Mouse (Mus musculus) intestine, embryonic 14.5 days (tissue): ENCODE data around the gene Kmt2c. TPM values are rescaled to one million over a fixed set of nuclear protein-coding genes. Genes with fewer than 3 reads are reported as not detected.

Experiments
- ATAC-seq: fragments of 200-750 bp; cut with Nextera tagmentation; replicated peaks from 2 replicates; pipeline ENCODE4 v1.8.0; 2017; ENCODE audit warnings: low read depth, moderate number of reproducible peaks, moderate TSS enrichment, moderate library complexity; ENCODE audit not compliant: low FRiP score, low TSS enrichment
- DNase-seq: peaks from one replicate; pipeline ENCODE4 v3.0.0-alpha.2; 2018; ENCODE audit warnings: low spot score
- H3K27ac ChIP-seq: fragments of 300-500 bp; sonication (generic); 2 replicates; pipeline ENCODE4 v1.5.1; 2014; ENCODE audit warnings: low read depth, mild to moderate bottlenecking, control low read depth
- H3K27me3 ChIP-seq: fragments of 300-500 bp; sonication (generic); replicated peaks from 2 replicates; pipeline ENCODE4 v1.6.1; 2014; ENCODE audit warnings: low read length, control low read depth; ENCODE audit not compliant: control insufficient read depth, insufficient read depth
- H3K36me3 ChIP-seq: fragments of 300-500 bp; sonication (generic); 2 replicates; pipeline ENCODE4 v1.6.1; 2014; ENCODE audit warnings: low read length, control low read depth; ENCODE audit not compliant: control insufficient read depth, insufficient read depth
- H3K4me1 ChIP-seq: fragments of 300-500 bp; sonication (generic); replicated peaks from 2 replicates; pipeline ENCODE4 v1.6.1; 2014; ENCODE audit warnings: low read length, control low read depth, mixed read lengths; ENCODE audit not compliant: control insufficient read depth, insufficient read depth
- H3K4me2 ChIP-seq: fragments of 300-500 bp; sonication (generic); 2 replicates; pipeline ENCODE4 v1.6.1; 2014; ENCODE audit warnings: low read length
- H3K4me3 ChIP-seq: fragments of 300-500 bp; sonication (generic); 2 replicates; pipeline ENCODE4 v1.5.1; 2014; ENCODE audit warnings: low read depth, low read length, control low read depth, mixed read lengths
- H3K9ac ChIP-seq: fragments of 300-500 bp; sonication (generic); 2 replicates; pipeline ENCODE4 v1.6.1; 2014; ENCODE audit warnings: mild to moderate bottlenecking, low read length
- H3K9me3 ChIP-seq: fragments of 300-500 bp; sonication (generic); 2 replicates; pipeline ENCODE4 v1.6.1; 2016; ENCODE audit warnings: low read length, control low read depth; ENCODE audit not compliant: control insufficient read depth
- WGBS: fragments of 180-500 bp; shearing (Covaris S2); extraction: QIAGEN DNeasy Blood & Tissue Kit; methylation state at CpG from one replicate; pipeline ENCODE4 v1.1.7; 2014; 5-methylcytosine and 5-hydroxymethylcytosine counted together
- polyA plus RNA-seq: library from polyadenylated mRNA; unstranded; fragments of >200 nt; fragmentation: Nextera tagmentation; extraction: Ambion mirVana; gene quantifications from 2 replicates; pipeline ENCODE4 v1.2.1, GENCODE M21; 2014

The Kmt2c gene
- polyA plus RNA-seq = 19.7 and 20.7 TPM in 2 replicates

DNA sequence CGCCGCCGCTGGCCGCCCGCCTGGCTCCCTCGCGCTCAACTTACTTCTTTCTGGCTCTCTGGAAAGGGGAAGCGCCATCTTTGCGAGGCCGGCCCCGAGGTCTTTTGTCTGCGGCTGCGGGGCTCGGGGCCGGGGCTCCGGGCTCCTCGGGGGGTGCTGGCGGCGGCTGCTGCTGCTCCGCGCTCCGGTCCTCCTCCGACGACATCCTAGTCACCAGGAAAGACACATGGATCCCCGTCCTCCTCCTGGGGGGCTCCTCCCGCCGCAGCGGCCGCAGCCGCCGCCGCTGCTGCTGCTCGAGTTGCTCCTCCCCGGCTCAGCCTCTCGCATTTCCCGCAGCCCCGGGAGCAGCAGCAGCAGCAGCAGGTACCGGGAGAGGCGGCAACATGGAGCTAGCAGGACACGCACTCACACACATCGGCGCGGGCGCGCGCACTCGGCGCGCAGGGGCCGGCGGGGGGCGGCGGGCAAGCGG, at the start of gene Kmt2c:
Kmt2c (minus strand) TSS at position 438 of the 475 bp plus-strand sequence.
- Histone ChIP-seq H3K4me3 (peak within 1 kb of the TSS; percentile 95), H3K4me1 (peaks cover 4% of the 10 kb centered on the region), H3K27me3 (no peaks in the 10 kb centered on the region), H3K4me2 (peak within 1 kb of the TSS; percentile 80), H3K36me3 (no peaks in the 10 kb centered on the region), H3K9ac (peak within 1 kb of the TSS; percentile 95), H3K27ac (peak within 1 kb of the TSS; percentile 99), H3K9me3 (no peaks in the 10 kb centered on the region)
- under 1% methylated on average over 45 of the region's 54 CpGs for whole genome bisulfite sequencing
- ATAC-seq (peak; percentile 10), DNase-seq (peak; percentile 87)

DNA sequence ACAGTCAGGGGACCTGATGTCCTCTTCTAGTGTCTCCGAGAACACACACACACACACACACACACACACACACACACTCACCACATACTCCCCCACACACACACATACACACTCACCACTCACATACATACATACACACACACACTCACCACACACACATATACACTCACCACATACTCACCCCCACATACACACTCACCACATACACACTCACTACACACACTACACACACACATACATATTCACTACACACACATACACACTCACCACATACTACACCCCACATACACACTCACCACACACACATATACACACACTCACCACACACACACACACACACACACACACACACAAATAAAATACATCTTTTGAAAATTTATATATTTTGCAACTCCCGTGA, 48.3 kb upstream of the Kmt2c start:
- Histone ChIP-seq H3K4me2 (no peak overlapping the region), H3K36me3 (no peaks in the 10 kb centered on the region), H3K27ac (no peak overlapping the region), H3K9me3 (no peaks in the 10 kb centered on the region), H3K9ac (no peak overlapping the region), H3K4me1 (no peaks in the 10 kb centered on the region), H3K27me3 (no peaks in the 10 kb centered on the region), H3K4me3 (no peak overlapping the region)
- DNase-seq (no peak), ATAC-seq (no peak)
- WGBS = 90% methylated on average over 2 of the region's 2 CpGs

DNA sequence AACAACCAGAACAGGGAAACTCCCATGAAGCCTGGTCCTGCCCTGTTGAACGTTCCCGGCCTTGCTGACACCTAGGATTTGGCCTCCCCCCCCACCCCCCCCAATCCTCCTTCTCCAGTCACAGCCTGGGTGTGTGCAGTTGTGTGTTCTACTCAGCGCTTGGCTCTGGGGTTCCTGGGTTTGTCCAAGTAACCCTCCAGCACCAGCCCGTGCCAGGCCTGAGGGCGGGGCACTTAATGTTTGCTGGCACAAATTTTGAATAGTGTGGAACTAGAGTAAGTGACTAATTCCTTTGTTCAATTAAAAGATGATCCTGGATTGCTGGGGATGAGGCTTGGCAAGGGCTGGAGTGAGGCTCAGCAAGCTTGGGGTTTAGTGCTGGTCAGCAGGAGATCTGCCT, 46.0 kb upstream of the Kmt2c start:
- Histone ChIP-seq H3K27me3 (no peaks in the 10 kb centered on the region), H3K36me3 (no peaks in the 10 kb centered on the region), H3K4me3 (no peak overlapping the region), H3K4me2 (no peak overlapping the region), H3K9ac (no peak overlapping the region), H3K9me3 (no peaks in the 10 kb centered on the region), H3K27ac (no peak overlapping the region), H3K4me1 (no peaks in the 10 kb centered on the region)
- 77% methylated on average over 5 of the region's 5 CpGs for WGBS
- ATAC-seq = no peak
- DNase-seq = no peak

DNA sequence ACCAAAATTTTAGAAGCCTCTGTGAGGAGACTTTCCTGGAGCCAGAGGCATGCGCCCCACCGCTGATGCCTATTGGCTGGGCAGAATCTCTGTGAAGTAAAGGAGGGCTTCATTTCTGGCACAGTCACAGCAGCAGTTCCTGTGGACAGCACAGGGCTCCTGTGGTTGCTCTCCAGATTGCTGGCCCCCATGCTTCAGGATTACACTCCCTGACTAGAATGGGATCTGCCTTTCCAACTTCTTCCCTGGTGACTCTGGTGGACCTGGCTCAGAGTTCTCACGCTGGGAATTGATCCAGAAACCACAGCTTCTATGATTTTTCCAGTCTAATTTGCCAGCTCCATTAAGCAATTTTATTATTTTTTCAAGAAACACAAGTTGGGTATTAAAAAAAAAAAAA, 45.5 kb upstream of the Kmt2c start:
- Histone ChIP-seq H3K4me3 (no peak overlapping the region), H3K9ac (no peak overlapping the region), H3K4me1 (no peaks in the 10 kb centered on the region), H3K36me3 (no peaks in the 10 kb centered on the region), H3K27ac (no peak overlapping the region), H3K9me3 (no peaks in the 10 kb centered on the region), H3K4me2 (no peak overlapping the region), H3K27me3 (no peaks in the 10 kb centered on the region)
- DNase-seq (no peak), ATAC-seq (no peak)
- 90% methylated on average over 3 of the region's 3 CpGs for WGBS

DNA sequence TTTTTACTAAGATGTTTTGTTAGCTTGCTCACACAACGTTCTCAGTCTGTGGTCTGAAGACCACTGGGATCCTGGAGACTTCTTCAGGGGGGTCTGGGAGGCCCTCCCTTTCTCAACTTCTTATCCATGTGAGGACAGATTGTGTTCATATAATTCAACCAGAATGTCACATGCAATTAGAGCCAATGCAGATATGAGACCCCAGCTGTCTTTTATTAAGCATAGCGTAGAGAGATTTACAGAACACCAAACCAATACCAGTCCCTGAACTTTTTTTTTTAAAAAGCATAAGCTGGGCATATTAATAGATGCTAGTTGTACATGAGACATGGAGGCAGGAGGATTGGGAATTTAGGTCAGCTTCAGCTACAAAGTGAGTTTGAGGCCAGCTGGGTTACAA, 43.1 kb upstream of the Kmt2c start:
- no peaks in the 10 kb centered on the region for H3K4me1 ChIP-seq
- WGBS = 68% methylated on average over 2 of the region's 2 CpGs
- DNase-seq = no peak

DNA sequence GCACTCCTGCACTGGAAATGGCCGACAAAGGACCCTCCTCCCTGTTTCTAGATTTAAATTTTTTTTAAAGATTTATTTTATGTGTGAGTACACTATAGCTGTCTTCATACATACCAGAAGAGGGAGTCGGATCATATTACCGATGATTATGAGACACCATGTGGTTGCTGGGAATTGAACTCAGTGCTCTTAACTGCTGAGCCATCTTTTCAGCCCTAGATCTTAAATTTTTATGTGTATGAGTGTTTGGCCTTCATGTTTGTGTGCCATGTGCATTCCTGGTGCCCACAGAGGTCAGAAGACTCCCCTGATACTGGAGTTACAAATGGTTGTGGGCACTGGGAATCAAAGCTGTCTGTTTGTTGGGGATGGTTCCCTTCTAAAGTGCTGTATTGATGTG, 42.3 kb upstream of the Kmt2c start:
- ATAC-seq = no peak
- Histone ChIP-seq H3K27ac (no peak overlapping the region), H3K9me3 (0 out of 2 replicates have a peak, but pooled peaks cover 3% of the 10 kb centered on the region), H3K9ac (no peak overlapping the region), H3K4me3 (no peak overlapping the region), H3K36me3 (no peaks in the 10 kb centered on the region), H3K4me1 (no peaks in the 10 kb centered on the region), H3K4me2 (no peak overlapping the region), H3K27me3 (no peaks in the 10 kb centered on the region)
- WGBS = 71% methylated on average over 3 of the region's 3 CpGs
- no peak for DNase-seq

More for the DNA sequence above, 43.1 kb upstream of the Kmt2c start:
- Histone ChIP-seq H3K9ac (no peak overlapping the region), H3K27me3 (no peaks in the 10 kb centered on the region), H3K9me3 (0 out of 2 replicates have a peak, but pooled peaks cover 3% of the 10 kb centered on the region), H3K36me3 (no peaks in the 10 kb centered on the region), H3K27ac (no peak overlapping the region), H3K4me2 (no peak overlapping the region), H3K4me3 (no peak overlapping the region)
- ATAC-seq = no peak

DNA sequence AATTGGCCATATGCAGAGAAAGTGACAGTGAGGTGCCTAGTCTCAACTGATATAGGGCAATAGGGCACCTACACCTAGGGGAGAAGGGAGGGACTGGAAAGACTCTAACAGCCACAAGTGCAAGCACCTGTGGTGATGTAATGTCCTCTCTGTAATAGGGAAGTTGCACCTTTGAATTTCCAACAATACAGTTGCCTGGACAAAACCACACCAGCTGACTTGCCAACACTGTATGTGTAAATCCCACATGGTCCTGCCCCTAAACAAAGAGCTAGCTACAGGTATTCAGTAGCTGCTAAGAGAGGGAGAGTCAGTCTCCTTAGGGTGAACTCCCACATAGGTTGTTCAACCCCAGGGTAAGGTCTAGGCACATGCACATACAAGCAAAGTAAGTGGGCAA, 41.8 kb upstream of the Kmt2c start:
- H3K4me1 ChIP-seq = no peaks in the 10 kb centered on the region
- no peak overlapping the region for H3K27ac ChIP-seq
- no peak for DNase-seq
- no peaks in the 10 kb centered on the region for H3K36me3 ChIP-seq
- H3K4me2 ChIP-seq = no peak overlapping the region
- no peaks in the 10 kb centered on the region for H3K27me3 ChIP-seq
- H3K9ac ChIP-seq = no peak overlapping the region
- ATAC-seq = no peak
- H3K4me3 ChIP-seq = no peak overlapping the region
- 0 out of 2 replicates have a peak, but pooled peaks cover 3% of the 10 kb centered on the region for H3K9me3 ChIP-seq

DNA sequence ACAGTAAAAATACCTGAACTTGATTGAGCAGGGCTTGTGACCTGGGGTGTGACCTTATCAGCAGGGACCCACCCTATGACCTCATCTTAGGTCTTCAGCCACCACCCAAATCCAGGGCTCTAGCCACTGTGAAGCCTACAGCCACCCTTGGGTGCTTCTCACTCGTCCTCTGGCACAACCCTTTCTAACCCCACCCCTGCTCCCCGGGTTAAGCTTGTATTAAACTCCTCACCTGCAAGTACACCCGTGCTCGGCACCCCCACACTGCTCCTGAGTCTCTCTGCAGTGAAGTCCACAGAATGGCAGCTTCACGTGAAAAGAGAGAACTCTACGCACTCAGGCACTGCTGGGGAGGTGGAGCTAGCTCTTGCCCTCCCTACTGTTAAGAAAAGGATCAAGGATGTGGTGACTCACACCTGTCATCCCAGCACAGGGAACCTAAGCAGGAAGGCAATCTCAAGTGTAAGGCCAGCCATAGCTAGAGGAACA, 38.4 kb upstream of the Kmt2c start:
- H3K4me1 ChIP-seq = no peaks in the 10 kb centered on the region
- no peaks in the 10 kb centered on the region for H3K27me3 ChIP-seq
- H3K27ac ChIP-seq = no peak overlapping the region
- 39% methylated on average over 6 of the region's 6 CpGs for WGBS
- no peak overlapping the region for H3K4me3 ChIP-seq
- H3K9me3 ChIP-seq = 0 out of 2 replicates have a peak, but pooled peaks cover 3% of the 10 kb centered on the region
- no peak overlapping the region for H3K9ac ChIP-seq
- peak; percentile 58; the same call in 1 of the 2 replicates for ATAC-seq
- no peaks in the 10 kb centered on the region for H3K36me3 ChIP-seq
- no peak overlapping the region for H3K4me2 ChIP-seq
- DNase-seq = no peak

DNA sequence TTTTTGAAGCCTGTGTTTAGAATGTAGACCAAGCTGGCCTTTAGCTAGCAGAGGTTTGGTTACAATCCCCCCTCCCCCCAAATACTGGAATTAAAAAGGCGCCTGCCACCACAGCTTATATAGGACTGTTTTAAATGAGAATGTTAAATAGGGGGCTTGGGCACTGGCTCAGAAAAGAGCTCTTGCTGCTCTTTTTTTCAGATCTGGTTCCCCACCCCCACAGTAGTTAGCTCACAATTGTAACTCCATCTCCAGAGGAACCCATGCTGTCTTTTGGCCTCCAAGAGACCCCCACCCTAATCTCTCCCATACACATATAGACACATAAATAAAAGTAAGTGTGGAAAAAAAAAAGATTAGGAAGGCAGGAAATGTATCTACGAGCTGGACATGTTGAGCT, 37.9 kb upstream of the Kmt2c start:
- Histone ChIP-seq H3K27ac (no peak overlapping the region), H3K9ac (no peak overlapping the region), H3K9me3 (0 out of 2 replicates have a peak, but pooled peaks cover 3% of the 10 kb centered on the region), H3K4me2 (no peak overlapping the region), H3K27me3 (no peaks in the 10 kb centered on the region), H3K4me3 (no peak overlapping the region), H3K36me3 (no peaks in the 10 kb centered on the region), H3K4me1 (no peaks in the 10 kb centered on the region)
- 64% methylated on average over 2 of the region's 2 CpGs for WGBS
- DNase-seq (no peak), ATAC-seq (no peak)
